Comparison of ENCODE assay signal across 8 mouse cellular contexts in genomic region chr16:20496671-20497600, GRCm38 (mm10). TPM values are rescaled to one million over a fixed set of nuclear protein-coding genes. Genes with fewer than 3 reads are reported as not detected.
A peak's percentile ranks its signal among the peaks of the same experiment; 100 is the strongest.
DNase-seq lines count a peak whose midpoint lies in the region; ATAC-seq lines count a peak whose summit lies in the region.

No protein-coding gene starts in this region.

- WGBS in intestine, embryonic 16.5 days: 26% methylated on average over 25 of the region's 25 CpGs
- WGBS in limb, embryonic 11.5 days: 16% methylated on average over 25 of the region's 25 CpGs
- WGBS in midbrain, embryonic 12.5 days: 19% methylated on average over 25 of the region's 25 CpGs

- peak; percentile 21 to 41 for DNase-seq in spleen, adult 18-20 months
- no peak for DNase-seq in spleen, adult 12 weeks (ENCODE audit: low spot score)
- DNase-seq in gastrocnemius, postnatal 25 days: peak; percentile 26
- DNase-seq in limb, embryonic 11.5 days (ENCODE audit: low spot score): peak; percentile 56
- peak; percentile 86 for DNase-seq in splenic B cell, adult 2 months (ENCODE audit: low read depth, low spot score)

- H3K9me3 ChIP-seq in intestine, embryonic 16.5 days (ENCODE audit: control insufficient read depth, low read length): no peaks in the 10 kb centered on the region
- no peaks in the 10 kb centered on the region for H3K9me3 ChIP-seq in limb, embryonic 11.5 days (ENCODE audit: control insufficient read depth, low read length)
- H3K9me3 ChIP-seq in midbrain, embryonic 12.5 days: no peaks in the 10 kb centered on the region

- H3K4me3 ChIP-seq in intestine, embryonic 16.5 days (ENCODE audit: low read length): peak overlapping the region; percentile 42
- peak overlapping the region; percentile 24 for H3K4me3 ChIP-seq in limb, embryonic 11.5 days (ENCODE audit: low read depth, low read length)
- H3K4me3 ChIP-seq in midbrain, embryonic 12.5 days: peak overlapping the region; percentile 31

- peak overlapping the region; percentile 37; the same call in 1 of the 2 replicates for H3K27ac ChIP-seq in intestine, embryonic 16.5 days (ENCODE audit: low read length)
- H3K27ac ChIP-seq in limb, embryonic 11.5 days (replicated peaks; ENCODE audit: low read depth, low read length): no peak overlapping the region
- no peak overlapping the region for H3K27ac ChIP-seq in midbrain, embryonic 12.5 days (replicated peaks)

- H3K27me3 ChIP-seq in intestine, embryonic 16.5 days (replicated peaks; ENCODE audit: control insufficient read depth, insufficient read depth, low read length): no peaks in the 10 kb centered on the region
- peaks cover 5% of the 10 kb centered on the region; the same call in 1 of the 2 replicates for H3K27me3 ChIP-seq in limb, embryonic 11.5 days (ENCODE audit: control insufficient read depth, insufficient read depth, low read length)
- peaks cover 18% of the 10 kb centered on the region for H3K27me3 ChIP-seq in midbrain, embryonic 12.5 days
- H3K27me3 ChIP-seq in splenic B cell, adult 2 months (ENCODE audit: control insufficient read depth, insufficient read depth, low read length, poor library complexity, severe bottlenecking): no peaks in the 10 kb centered on the region

- ATAC-seq in common myeloid progenitor, adult 5-6 weeks (replicated peaks; ENCODE audit: low read depth, poor library complexity, severe bottlenecking): peak; percentile 79
- ATAC-seq in intestine, embryonic 16.5 days: peak; percentile 39; the same call in 1 of the 2 replicates
- ATAC-seq in limb, embryonic 11.5 days (ENCODE audit: insufficient number of reproducible peaks, low FRiP score, low TSS enrichment, low read depth): peak; percentile 33; the same call in 1 of the 2 replicates
- ATAC-seq in midbrain, embryonic 12.5 days (ENCODE audit: low FRiP score, low read depth): 0 out of 2 replicates have a peak, but pooled peaks have one; percentile 17

- H3K4me1 ChIP-seq in intestine, embryonic 16.5 days (ENCODE audit: control insufficient read depth, insufficient read depth, low read length): peaks cover 12% of the 10 kb centered on the region; the same call in 1 of the 2 replicates
- H3K4me1 ChIP-seq in limb, embryonic 11.5 days (ENCODE audit: control insufficient read depth, insufficient read depth, low read length): peaks cover 6% of the 10 kb centered on the region; the same call in 1 of the 2 replicates
- H3K4me1 ChIP-seq in midbrain, embryonic 12.5 days: peaks cover 18% of the 10 kb centered on the region

- peak overlapping the region; percentile 61; the same call in 1 of the 2 replicates for H3K9ac ChIP-seq in intestine, embryonic 16.5 days (ENCODE audit: low read depth, low read length)
- 0 out of 2 replicates have a peak overlapping the region, but pooled peaks have one; percentile 2 for H3K9ac ChIP-seq in limb, embryonic 11.5 days (ENCODE audit: low read length)
- no peak overlapping the region; the same call in 1 of the 2 replicates for H3K9ac ChIP-seq in midbrain, embryonic 12.5 days (replicated peaks)

- H3K36me3 ChIP-seq in intestine, embryonic 16.5 days (ENCODE audit: control insufficient read depth, insufficient read depth, low read length): peaks cover 11% of the 10 kb centered on the region
- peaks cover 8% of the 10 kb centered on the region for H3K36me3 ChIP-seq in limb, embryonic 11.5 days (ENCODE audit: control insufficient read depth, insufficient read depth, low read length)
- peaks cover 16% of the 10 kb centered on the region for H3K36me3 ChIP-seq in midbrain, embryonic 12.5 days
- H3K36me3 ChIP-seq in splenic B cell, adult 2 months (ENCODE audit: control insufficient read depth, insufficient read depth, low read length, poor library complexity, severe bottlenecking): peaks cover 7% of the 10 kb centered on the region; the same call in 1 of the 2 replicates

- peak overlapping the region; percentile 76 for H3K4me2 ChIP-seq in intestine, embryonic 16.5 days (ENCODE audit: low read depth, low read length)
- H3K4me2 ChIP-seq in limb, embryonic 11.5 days (ENCODE audit: low read depth, severe bottlenecking): peak overlapping the region; percentile 43
- H3K4me2 ChIP-seq in midbrain, embryonic 12.5 days (replicated peaks): peak overlapping the region; percentile 53

RNA-seq across cellular contexts. Expression of gene Eif2b5, which starts 1.7 kb away (rescaled TPM):
- 90.6 and 98.5 TPM in 2 replicates for total RNA-seq in common myeloid progenitor, adult 5-6 weeks (2017)
- total RNA-seq in gastrocnemius, postnatal 25 days (2021): 10 to 100 TPM; 50.0 to 50.1 TPM
- 90.0 and 93.7 TPM in 2 replicates for polyA plus RNA-seq in intestine, embryonic 16.5 days (2015; fragmentation: Nextera tagmentation; extraction: Ambion mirVana)
- polyA plus RNA-seq in limb, embryonic 11.5 days (2014; fragmentation: Nextera tagmentation; extraction: Ambion mirVana): 143 and 151 TPM in 2 replicates
- 120 and 136 TPM in 2 replicates for polyA plus RNA-seq in midbrain, embryonic 12.5 days (2016; fragmentation: Nextera tagmentation; extraction: Ambion mirVana)

RNA-seq across cellular contexts. Expression of gene Dvl3, which starts 19.8 kb away (rescaled TPM):
- 4.6 and 6.9 TPM in 2 replicates for total RNA-seq in common myeloid progenitor, adult 5-6 weeks (2017)
- 10 to 100 TPM; 26.4 to 29.1 TPM for total RNA-seq in gastrocnemius, postnatal 25 days (2021)
- polyA plus RNA-seq in intestine, embryonic 16.5 days (2015; fragmentation: Nextera tagmentation; extraction: Ambion mirVana): 15.7 and 18.5 TPM in 2 replicates
- 40.4 and 46.2 TPM in 2 replicates for polyA plus RNA-seq in limb, embryonic 11.5 days (2014; fragmentation: Nextera tagmentation; extraction: Ambion mirVana)
- polyA plus RNA-seq in midbrain, embryonic 12.5 days (2016; fragmentation: Nextera tagmentation; extraction: Ambion mirVana): 49.1 and 52.6 TPM in 2 replicates

RNA-seq across cellular contexts. Expression of gene Ap2m1, which starts 38.3 kb away (rescaled TPM):
- total RNA-seq in common myeloid progenitor, adult 5-6 weeks (2017): 158 and 165 TPM in 2 replicates
- 100 to 1,000 TPM; 137 to 146 TPM for total RNA-seq in gastrocnemius, postnatal 25 days (2021)
- polyA plus RNA-seq in intestine, embryonic 16.5 days (2015; fragmentation: Nextera tagmentation; extraction: Ambion mirVana): 679 and 681 TPM in 2 replicates
- 597 and 631 TPM in 2 replicates for polyA plus RNA-seq in limb, embryonic 11.5 days (2014; fragmentation: Nextera tagmentation; extraction: Ambion mirVana)
- polyA plus RNA-seq in midbrain, embryonic 12.5 days (2016; fragmentation: Nextera tagmentation; extraction: Ambion mirVana): 906 and 914 TPM in 2 replicates

RNA-seq across cellular contexts. Expression of gene Abcf3, which starts 51.4 kb away (rescaled TPM):
- 47.9 and 57.6 TPM in 2 replicates for total RNA-seq in common myeloid progenitor, adult 5-6 weeks (2017)
- total RNA-seq in gastrocnemius, postnatal 25 days (2021): 10 to 100 TPM; 58.0 to 61.4 TPM
- polyA plus RNA-seq in intestine, embryonic 16.5 days (2015; fragmentation: Nextera tagmentation; extraction: Ambion mirVana): 64.8 and 67.7 TPM in 2 replicates
- polyA plus RNA-seq in limb, embryonic 11.5 days (2014; fragmentation: Nextera tagmentation; extraction: Ambion mirVana): 51.4 and 52.6 TPM in 2 replicates
- polyA plus RNA-seq in midbrain, embryonic 12.5 days (2016; fragmentation: Nextera tagmentation; extraction: Ambion mirVana): 76.5 and 77.9 TPM in 2 replicates

Comparison
In these comparisons a context has a peak if more than half of its experiments do, and no peak if none do; other contexts are left out.
1. ATAC-seq: peak in every context shown above with its lines; median percentile 79 in common myeloid progenitor, adult 5-6 weeks; 39 in intestine, embryonic 16.5 days; 33 in limb, embryonic 11.5 days; 17 in midbrain, embryonic 12.5 days.